Mouse (Mus musculus): ENCODE measurements around the gene Rpl41. TPM values are rescaled to one million over a fixed set of nuclear protein-coding genes. Genes with fewer than 3 reads are reported as not detected.

The Rpl41 gene
- polyA plus RNA-seq, 1 experiment from 2014 or later, result 2,375 TPM

DNA sequence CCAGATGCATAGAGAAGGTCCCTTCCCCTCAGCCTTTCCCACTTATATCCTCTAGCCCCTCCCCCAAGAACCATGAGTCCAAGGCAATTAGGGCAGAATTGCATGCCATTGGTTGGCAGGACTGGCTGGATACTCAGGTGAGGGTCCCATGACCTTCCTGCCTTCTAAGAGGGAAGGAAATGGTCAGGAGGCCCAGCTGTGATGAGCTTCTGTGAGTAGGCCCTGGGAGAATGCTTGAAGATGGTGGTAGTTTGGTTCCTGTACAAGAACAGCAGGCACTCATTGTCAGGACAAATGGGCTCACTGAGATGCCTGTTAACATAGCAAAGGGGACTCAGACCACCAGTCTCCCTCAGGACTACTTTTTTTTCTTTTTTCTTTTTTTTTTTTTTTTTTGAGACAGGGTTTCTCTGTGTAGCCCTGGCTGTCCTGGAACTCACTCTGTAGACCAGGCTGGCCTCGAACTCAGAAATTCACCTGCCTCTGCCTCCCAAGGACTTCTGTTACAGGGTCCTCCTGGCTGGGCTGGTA, 10.7 kb downstream of the Rpl41 start:
- WGBS, result 94% methylated on average over 1 of the region's 1 CpGs
- ATAC-seq (ENCODE audit: low FRiP score, low TSS enrichment) (no peak), DNase-seq (no peak)
- Histone ChIP-seq H3K9me3 (ENCODE audit: control insufficient read depth, low read length) (no peaks in the 10 kb centered on the region), H3K27ac (replicated peaks; ENCODE audit: low read depth, low read length) (no peak overlapping the region), H3K9ac (replicated peaks; ENCODE audit: low read length) (no peak overlapping the region), H3K4me2 (ENCODE audit: low read length) (no peak overlapping the region), H3K36me3 (ENCODE audit: control insufficient read depth, insufficient read depth, low read length) (peaks cover 25% of the 10 kb centered on the region), H3K4me1 (ENCODE audit: control insufficient read depth, insufficient read depth, low read length) (0 out of 2 replicates have a peak, but pooled peaks cover 3% of the 10 kb centered on the region), H3K4me3 (replicated peaks; ENCODE audit: low read depth, low read length) (no peak overlapping the region), H3K27me3 (ENCODE audit: control insufficient read depth, insufficient read depth, low read length) (no peaks in the 10 kb centered on the region)

DNA sequence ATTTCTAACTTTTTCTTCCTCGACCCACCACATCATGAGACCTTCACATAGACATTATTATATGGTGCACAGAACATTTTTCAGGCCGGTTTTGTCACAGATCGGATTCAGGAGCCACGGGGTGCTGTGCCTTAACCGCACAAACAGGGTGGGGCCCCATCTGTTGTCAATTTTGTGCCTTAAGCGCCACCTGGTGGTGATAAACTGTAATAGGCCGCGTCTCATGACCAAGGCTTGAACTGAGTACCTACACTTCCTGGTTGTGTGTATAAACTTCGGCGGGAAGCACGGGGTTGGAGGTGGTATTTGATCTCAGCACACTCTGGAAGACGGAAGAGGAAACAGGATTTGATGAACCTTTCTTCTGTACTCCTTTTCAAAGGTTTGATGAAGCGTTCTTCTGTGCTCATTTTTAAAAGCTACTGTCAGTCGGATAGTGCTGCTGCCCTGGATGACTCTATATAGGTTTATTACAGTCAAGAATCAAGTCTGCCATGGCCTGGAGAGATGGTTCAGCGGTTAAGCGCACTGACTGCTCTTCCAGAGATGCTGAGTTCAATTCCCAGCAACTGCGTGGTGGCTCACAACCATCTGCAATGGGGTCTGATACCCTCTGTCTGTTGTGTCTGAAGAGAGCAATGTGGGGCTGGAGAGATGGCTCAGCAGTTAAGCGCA, 12.7 kb downstream of the Rpl41 start:
- no peaks in the 10 kb centered on the region for H3K27me3 ChIP-seq (ENCODE audit: control insufficient read depth, insufficient read depth, low read length)
- H3K4me1 ChIP-seq (ENCODE audit: control insufficient read depth, insufficient read depth, low read length), result 0 out of 2 replicates have a peak, but pooled peaks cover 3% of the 10 kb centered on the region
- ATAC-seq (ENCODE audit: low FRiP score, low TSS enrichment), result peak; percentile 82; the same call in 1 of the 2 replicates
- H3K27ac ChIP-seq (replicated peaks; ENCODE audit: low read depth, low read length), result no peak overlapping the region
- WGBS, result 17% methylated on average over 18 of the region's 18 CpGs
- H3K4me3 ChIP-seq (replicated peaks; ENCODE audit: low read depth, low read length), result 0 out of 2 replicates have a peak overlapping the region, but pooled peaks have one; percentile 7
- no peaks in the 10 kb centered on the region for H3K9me3 ChIP-seq (ENCODE audit: control insufficient read depth, low read length)
- DNase-seq, result peak; percentile 93
- H3K36me3 ChIP-seq (ENCODE audit: control insufficient read depth, insufficient read depth, low read length), result peaks cover 7% of the 10 kb centered on the region; the same call in 1 of the 2 replicates
- H3K9ac ChIP-seq (replicated peaks; ENCODE audit: low read length), result 0 out of 2 replicates have a peak overlapping the region, but pooled peaks have one; percentile 20
- H3K4me2 ChIP-seq (ENCODE audit: low read length), result peak overlapping the region; percentile 49

DNA sequence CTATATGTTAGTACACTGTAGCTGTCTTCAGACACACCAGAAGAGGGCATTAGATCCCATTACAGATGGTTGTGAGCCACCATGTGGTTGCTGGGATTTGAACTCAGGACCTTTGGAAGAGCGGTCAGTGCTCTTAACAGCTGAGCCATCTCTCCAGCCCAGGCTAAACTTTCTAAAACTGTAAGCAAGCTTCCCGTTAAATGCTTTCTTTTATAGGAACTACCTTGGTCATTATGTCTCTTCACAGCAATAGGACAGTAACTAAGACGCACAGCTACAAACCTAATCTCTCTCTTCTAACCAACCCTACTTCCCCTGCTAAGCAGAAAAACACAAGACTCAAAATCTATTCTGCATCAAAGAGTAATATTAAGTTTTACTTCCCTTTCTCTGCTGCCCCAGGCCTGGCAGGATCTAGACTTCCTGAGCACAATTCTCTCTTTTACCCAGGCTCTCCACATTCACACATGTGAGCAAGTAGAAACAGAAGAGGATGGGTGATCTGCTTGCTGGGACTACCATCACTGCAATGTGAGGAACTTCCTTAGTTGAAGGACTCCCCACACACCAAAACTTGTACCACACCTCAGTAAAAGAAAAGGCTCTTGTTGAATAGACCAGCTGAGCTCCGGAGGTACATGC, 13.4 kb downstream of the Rpl41 start:
- Histone ChIP-seq H3K9ac (replicated peaks; ENCODE audit: low read length) (0 out of 2 replicates have a peak overlapping the region, but pooled peaks have one; percentile 20), H3K36me3 (ENCODE audit: control insufficient read depth, insufficient read depth, low read length) (0 out of 2 replicates have a peak, but pooled peaks cover under 1% of the 10 kb centered on the region), H3K4me1 (ENCODE audit: control insufficient read depth, insufficient read depth, low read length) (0 out of 2 replicates have a peak, but pooled peaks cover 3% of the 10 kb centered on the region), H3K27me3 (ENCODE audit: control insufficient read depth, insufficient read depth, low read length) (no peaks in the 10 kb centered on the region), H3K4me3 (replicated peaks; ENCODE audit: low read depth, low read length) (0 out of 2 replicates have a peak overlapping the region, but pooled peaks have one; percentile 7), H3K4me2 (ENCODE audit: low read length) (peak overlapping the region; percentile 49), H3K9me3 (ENCODE audit: control insufficient read depth, low read length) (no peaks in the 10 kb centered on the region), H3K27ac (replicated peaks; ENCODE audit: low read depth, low read length) (no peak overlapping the region)
- no peak; the same call in 1 of the 2 replicates for ATAC-seq (ENCODE audit: low FRiP score, low TSS enrichment)
- DNase-seq, result no peak
- WGBS, result 73% methylated on average over 4 of the region's 4 CpGs

DNA sequence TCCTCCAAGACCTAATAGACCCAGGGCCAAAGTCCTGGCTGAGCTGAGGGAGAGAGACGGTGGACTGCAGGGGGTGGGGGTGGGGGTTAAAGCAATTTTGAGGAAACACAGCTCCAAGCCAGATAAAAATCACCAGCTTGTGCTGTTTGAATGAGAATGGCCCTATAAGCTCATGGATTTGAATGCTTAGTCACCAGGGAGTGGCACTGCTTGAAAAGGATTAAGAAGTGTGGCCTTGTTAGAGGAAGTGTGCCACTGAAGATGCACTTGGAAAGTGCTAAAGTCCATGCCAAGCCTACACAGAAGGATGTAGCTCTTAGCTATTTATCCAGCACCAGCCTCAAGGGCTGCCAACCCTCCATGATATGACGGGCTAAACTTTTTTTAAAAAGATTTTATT, 13.9 kb downstream of the Rpl41 start:
- no peak overlapping the region for H3K27ac ChIP-seq (replicated peaks; ENCODE audit: low read depth, low read length)
- H3K9ac ChIP-seq (replicated peaks; ENCODE audit: low read length), result no peak overlapping the region
- no peak for DNase-seq
- H3K9me3 ChIP-seq (ENCODE audit: control insufficient read depth, low read length), result no peaks in the 10 kb centered on the region
- H3K36me3 ChIP-seq (ENCODE audit: control insufficient read depth, insufficient read depth, low read length), result no peaks in the 10 kb centered on the region
- H3K4me1 ChIP-seq (ENCODE audit: control insufficient read depth, insufficient read depth, low read length), result 0 out of 2 replicates have a peak, but pooled peaks cover 3% of the 10 kb centered on the region
- H3K4me2 ChIP-seq (ENCODE audit: low read length), result no peak overlapping the region
- H3K27me3 ChIP-seq (ENCODE audit: control insufficient read depth, insufficient read depth, low read length), result no peaks in the 10 kb centered on the region
- WGBS, result 78% methylated on average over 2 of the region's 2 CpGs
- no peak for ATAC-seq (ENCODE audit: low FRiP score, low TSS enrichment)
- H3K4me3 ChIP-seq (replicated peaks; ENCODE audit: low read depth, low read length), result no peak overlapping the region

DNA sequence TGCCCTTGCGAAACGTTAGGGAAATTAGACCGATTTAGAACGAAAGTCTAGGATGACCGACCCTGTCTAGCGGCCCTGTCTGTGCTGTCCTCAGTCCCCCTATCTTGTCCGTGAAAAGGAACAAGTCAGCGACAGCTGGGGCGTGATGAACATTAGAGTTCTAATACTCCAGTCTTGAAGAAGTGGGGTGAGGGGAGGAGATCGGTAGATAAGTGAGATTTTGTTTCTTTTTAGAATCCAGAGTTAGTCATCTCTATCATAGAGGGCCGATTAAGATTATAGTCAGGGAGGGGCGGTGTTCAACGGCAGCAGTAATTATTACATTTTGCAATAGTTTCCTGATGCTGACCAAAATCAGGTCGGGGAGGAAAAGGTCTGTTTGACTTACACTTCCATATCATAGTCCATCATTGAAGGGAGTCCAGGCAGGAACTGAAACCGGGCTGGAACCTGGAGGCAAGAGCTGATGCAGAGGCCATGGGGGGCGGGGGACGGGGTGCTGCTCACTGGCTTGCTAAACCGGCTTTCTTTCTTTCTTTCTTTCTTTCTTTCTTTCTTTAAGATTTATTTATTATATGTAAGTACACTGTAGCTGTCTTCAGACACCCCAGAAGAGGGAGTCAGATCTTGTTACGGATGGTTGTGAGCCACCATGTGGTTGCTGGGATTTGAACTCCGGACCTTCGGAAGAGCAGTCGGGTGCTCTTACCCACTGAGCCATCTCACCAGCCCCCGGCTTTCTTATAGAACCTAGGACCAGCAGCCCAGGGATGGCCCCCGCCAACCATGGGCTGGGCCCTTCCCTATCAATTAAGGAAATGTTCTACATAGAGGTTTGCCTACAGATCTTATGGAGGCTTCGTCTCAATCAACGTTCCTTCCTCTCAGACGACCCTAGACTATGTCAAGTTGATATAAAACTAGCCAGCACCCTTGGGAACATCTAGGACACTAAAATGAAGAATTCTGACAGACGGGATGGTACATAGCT, 22.4 kb downstream of the Rpl41 start:
- DNase-seq, result no peak
- Histone ChIP-seq H3K27ac (replicated peaks; ENCODE audit: low read depth, low read length) (no peak overlapping the region), H3K27me3 (ENCODE audit: control insufficient read depth, insufficient read depth, low read length) (peaks cover 10% of the 10 kb centered on the region; the same call in 1 of the 2 replicates), H3K4me1 (ENCODE audit: control insufficient read depth, insufficient read depth, low read length) (peaks cover 6% of the 10 kb centered on the region), H3K4me2 (ENCODE audit: low read length) (peak overlapping the region; percentile 100), H3K9me3 (ENCODE audit: control insufficient read depth, low read length) (no peaks in the 10 kb centered on the region), H3K4me3 (replicated peaks; ENCODE audit: low read depth, low read length) (peak overlapping the region; percentile 58), H3K36me3 (ENCODE audit: control insufficient read depth, insufficient read depth, low read length) (no peaks in the 10 kb centered on the region), H3K9ac (replicated peaks; ENCODE audit: low read length) (no peak overlapping the region; the same call in 1 of the 2 replicates)
- ATAC-seq (ENCODE audit: low FRiP score, low TSS enrichment), result no peak
- WGBS, result 28% methylated on average over 28 of the region's 28 CpGs

DNA sequence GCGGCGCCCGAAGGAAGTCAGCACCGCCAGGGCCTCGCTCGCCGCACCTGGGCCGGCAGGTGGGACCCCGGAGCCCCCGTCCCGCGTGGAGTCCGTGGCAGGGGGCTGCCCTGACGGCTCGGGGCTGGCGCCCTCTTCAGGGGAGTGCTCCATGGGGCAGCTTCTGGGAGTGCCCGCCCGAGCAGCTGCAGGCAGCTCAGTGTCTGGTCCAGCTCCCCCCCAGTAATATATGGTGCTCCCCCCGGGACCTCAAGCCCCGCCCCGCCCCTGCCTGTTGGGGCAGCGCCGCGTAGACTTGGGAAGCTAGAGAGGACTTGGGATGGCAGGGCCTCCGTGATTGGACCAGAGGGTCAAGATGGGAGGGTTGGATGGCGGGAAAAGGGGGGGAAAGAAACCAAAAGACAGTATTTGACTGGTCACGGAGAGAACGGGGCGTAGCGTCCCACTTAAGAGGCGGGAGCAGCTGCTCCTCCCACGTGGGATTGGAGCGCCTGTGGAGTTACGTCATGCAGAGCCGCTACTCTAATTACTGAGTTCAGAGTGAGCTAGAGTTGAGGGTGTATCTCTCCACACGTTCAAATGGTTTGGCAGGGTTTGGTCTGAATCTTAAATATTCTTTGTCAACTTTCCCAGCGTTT, 23.3 kb downstream of the Rpl41 start, which contains the start of gene Esyt1:
Gene Esyt1 (minus strand): TSS at position 201 of the 638 bp plus-strand sequence.
- Histone ChIP-seq H3K36me3 (ENCODE audit: control insufficient read depth, insufficient read depth, low read length) (no peaks in the 10 kb centered on the region), H3K9ac (replicated peaks; ENCODE audit: low read length) (peak within 1 kb of the TSS; percentile 71), H3K4me3 (replicated peaks; ENCODE audit: low read depth, low read length) (peak within 1 kb of the TSS; percentile 58), H3K4me1 (ENCODE audit: control insufficient read depth, insufficient read depth, low read length) (peaks cover 6% of the 10 kb centered on the region), H3K27me3 (ENCODE audit: control insufficient read depth, insufficient read depth, low read length) (peaks cover 10% of the 10 kb centered on the region; the same call in 1 of the 2 replicates), H3K9me3 (ENCODE audit: control insufficient read depth, low read length) (no peaks in the 10 kb centered on the region), H3K27ac (replicated peaks; ENCODE audit: low read depth, low read length) (peak within 1 kb of the TSS; percentile 45; the same call in 1 of the 2 replicates), H3K4me2 (ENCODE audit: low read length) (peak within 1 kb of the TSS; percentile 100)
- DNase-seq, result peak; percentile 93
- peak; percentile 92 for ATAC-seq (ENCODE audit: low FRiP score, low TSS enrichment)
- WGBS, result under 1% methylated on average over 37 of the region's 37 CpGs

DNA sequence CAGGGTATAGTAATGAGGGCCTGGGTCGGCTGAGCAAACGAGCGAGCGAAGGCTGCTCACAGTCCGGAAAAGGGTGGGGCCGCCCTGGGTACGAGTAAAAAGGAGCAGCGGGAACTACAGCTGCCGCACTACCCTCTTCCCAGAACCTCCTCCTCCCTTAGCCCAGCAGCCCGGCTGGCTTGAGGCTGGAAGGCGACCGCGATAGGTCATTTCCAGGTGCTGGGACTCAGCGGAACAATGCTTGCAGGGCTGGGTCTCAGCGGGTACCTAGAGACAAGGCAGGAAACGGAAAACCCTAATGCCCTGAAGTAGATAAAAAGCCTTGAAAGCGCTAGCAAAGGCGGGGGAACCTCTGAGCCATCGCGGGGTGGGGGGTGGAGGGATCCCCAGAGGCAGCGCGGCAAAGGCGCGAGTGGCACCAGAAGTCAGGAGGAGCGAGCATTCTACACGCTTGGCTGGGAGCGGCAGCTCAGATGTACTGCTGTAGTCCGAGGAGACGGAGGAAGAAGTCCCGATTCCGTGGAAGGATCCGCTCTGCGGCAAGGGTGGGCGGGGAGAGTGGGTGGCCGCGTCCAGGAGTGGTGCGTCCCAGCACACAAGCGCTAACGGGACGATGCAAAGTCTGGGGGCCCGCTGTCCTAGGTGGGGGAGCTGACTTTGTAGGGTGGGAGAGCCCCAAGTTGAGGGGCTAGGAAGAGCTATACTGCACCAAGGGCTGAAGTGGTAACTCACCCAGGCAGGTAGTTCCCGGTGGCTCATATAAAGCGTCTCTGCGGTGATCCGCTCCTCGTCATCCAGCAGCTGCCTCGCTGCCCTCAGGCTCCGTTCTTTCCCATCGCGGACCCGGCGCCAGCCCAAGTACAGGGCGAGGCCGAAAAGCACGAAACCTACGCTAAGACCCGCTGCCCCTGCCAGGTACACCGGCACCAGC, 24.1 kb downstream of the Rpl41 start:
- H3K4me3 ChIP-seq (replicated peaks; ENCODE audit: low read depth, low read length), result peak overlapping the region; percentile 58
- peaks cover 10% of the 10 kb centered on the region; the same call in 1 of the 2 replicates for H3K27me3 ChIP-seq (ENCODE audit: control insufficient read depth, insufficient read depth, low read length)
- H3K9me3 ChIP-seq (ENCODE audit: control insufficient read depth, low read length), result no peaks in the 10 kb centered on the region
- under 1% methylated on average over 58 of the region's 58 CpGs for WGBS
- ATAC-seq (ENCODE audit: low FRiP score, low TSS enrichment) (peak; percentile 41), DNase-seq (peak; percentile 76)
- H3K9ac ChIP-seq (replicated peaks; ENCODE audit: low read length), result peak overlapping the region; percentile 71
- H3K36me3 ChIP-seq (ENCODE audit: control insufficient read depth, insufficient read depth, low read length), result no peaks in the 10 kb centered on the region
- H3K27ac ChIP-seq (replicated peaks; ENCODE audit: low read depth, low read length), result peak overlapping the region; percentile 45; the same call in 1 of the 2 replicates
- peak overlapping the region; percentile 100 for H3K4me2 ChIP-seq (ENCODE audit: low read length)
- H3K4me1 ChIP-seq (ENCODE audit: control insufficient read depth, insufficient read depth, low read length), result peaks cover 6% of the 10 kb centered on the region
